Mouse (Mus musculus): ENCODE results near the gene Pard3. TPM values are rescaled to one million over a fixed set of nuclear protein-coding genes. Genes with fewer than 3 reads are reported as not detected.
A peak's percentile ranks its signal among the peaks of the same experiment; 100 is the strongest.

The Pard3 gene
- polyA plus RNA-seq, 1 experiment = 51.2 TPM

- no peaks in the 10 kb centered on the region for H3K36me3 ChIP-seq (ENCODE audit: control insufficient read depth, insufficient read depth, low read length)
- 69% methylated on average over 5 of the region's 5 CpGs for WGBS
These were observed 109.8 kb downstream of the Pard3 start for GRCm38 (mm10) chr8:127173483-127173882.

DNA sequence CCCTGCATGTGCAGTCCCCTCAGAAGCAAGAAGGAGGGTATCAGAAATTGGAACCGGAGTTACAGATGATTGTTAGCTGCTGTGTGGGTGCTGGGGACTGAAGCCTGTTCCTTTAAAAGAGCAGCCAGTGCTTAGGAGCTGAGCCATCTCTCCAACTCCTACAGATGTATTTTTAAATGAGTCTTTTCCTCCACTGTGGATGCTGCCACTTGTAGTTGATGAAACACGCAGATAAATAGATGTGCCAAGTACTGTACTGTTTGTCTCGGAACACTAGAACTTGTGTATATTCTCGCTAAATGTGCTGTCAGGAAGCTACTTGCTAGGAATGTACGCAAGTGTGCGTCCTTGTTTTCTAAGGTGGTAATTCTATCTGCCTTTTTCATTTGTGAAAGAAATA is 110.7 kb downstream of the Pard3 start:
- no peak for DNase-seq
- no peak overlapping the region for H3K4me3 ChIP-seq (ENCODE audit: insufficient read depth, low read depth, low read length)
- peaks cover 10% of the 10 kb centered on the region; the same call in 1 of the 2 replicates for H3K4me1 ChIP-seq (ENCODE audit: control insufficient read depth, insufficient read depth, low read length)
- no peaks in the 10 kb centered on the region for H3K27me3 ChIP-seq (replicated peaks; ENCODE audit: control insufficient read depth, insufficient read depth, low read length)
- WGBS = 93% methylated on average over 6 of the region's 6 CpGs
- no peaks in the 10 kb centered on the region for H3K36me3 ChIP-seq (ENCODE audit: control insufficient read depth, insufficient read depth, low read length)
- TF ChIP-seq CTCF (conservative IDR thresholded peaks at IDR 0.05; ENCODE audit: insufficient read depth, insufficient read length, low read depth, low read length) = no peak
- TF ChIP-seq POLR2A (IDR thresholded peaks at IDR 0.05; ENCODE audit: low read depth, low read length) = no peak
- H3K27ac ChIP-seq (ENCODE audit: insufficient read depth, low read depth, low read length) = no peak overlapping the region

More at GRCm38 (mm10) chr8:127173483-127173882, 109.8 kb downstream of the Pard3 start:
- Histone ChIP-seq H3K27ac (ENCODE audit: insufficient read depth, low read depth, low read length) (no peak overlapping the region), H3K4me3 (ENCODE audit: insufficient read depth, low read depth, low read length) (no peak overlapping the region), H3K4me1 (ENCODE audit: control insufficient read depth, insufficient read depth, low read length) (peaks cover 16% of the 10 kb centered on the region; the same call in 1 of the 2 replicates), H3K27me3 (replicated peaks; ENCODE audit: control insufficient read depth, insufficient read depth, low read length) (no peaks in the 10 kb centered on the region)
- no peak for TF ChIP-seq CTCF (conservative IDR thresholded peaks at IDR 0.05; ENCODE audit: insufficient read depth, insufficient read length, low read depth, low read length)
- no peak for TF ChIP-seq POLR2A (IDR thresholded peaks at IDR 0.05; ENCODE audit: low read depth, low read length)
- DNase-seq = peak; percentile 55

DNA sequence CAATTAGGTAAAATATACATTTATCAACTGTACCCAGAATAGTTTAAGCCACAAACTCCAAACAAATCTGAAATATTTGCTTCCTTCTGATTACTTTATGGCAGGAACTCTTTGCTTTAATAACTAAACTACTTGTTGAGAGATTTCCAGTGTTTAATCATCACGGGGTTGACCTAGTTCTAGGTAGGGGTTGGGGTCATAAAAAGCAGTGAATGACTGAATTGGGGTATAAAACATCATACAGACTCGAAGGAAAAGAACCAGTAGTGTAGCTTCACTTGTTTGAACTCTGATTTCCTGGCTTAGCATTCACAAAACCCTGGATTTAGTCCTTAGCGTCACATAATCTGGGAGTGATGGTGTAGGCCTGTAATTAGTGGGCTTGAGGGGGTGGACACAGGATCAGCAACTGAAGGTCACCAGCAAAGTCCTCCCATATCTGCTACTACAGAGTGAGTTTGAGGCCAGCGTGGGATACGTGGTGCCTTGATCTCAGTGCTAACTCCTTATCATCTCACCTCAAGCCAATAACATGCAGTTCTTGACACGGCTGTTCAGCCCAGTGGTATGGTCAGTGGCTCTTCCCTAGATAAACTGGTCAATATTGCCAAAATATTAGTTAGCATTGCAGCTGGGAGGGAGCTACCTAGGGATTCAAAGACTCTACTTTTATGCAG is 111.6 kb downstream of the Pard3 start:
- TF ChIP-seq POLR2A (IDR thresholded peaks at IDR 0.05; ENCODE audit: low read depth, low read length) (no peak), CTCF (conservative IDR thresholded peaks at IDR 0.05; ENCODE audit: insufficient read depth, insufficient read length, low read depth, low read length) (no peak)
- Histone ChIP-seq H3K27ac (ENCODE audit: insufficient read depth, low read depth, low read length) (no peak overlapping the region), H3K36me3 (ENCODE audit: control insufficient read depth, insufficient read depth, low read length) (no peaks in the 10 kb centered on the region), H3K27me3 (replicated peaks; ENCODE audit: control insufficient read depth, insufficient read depth, low read length) (no peaks in the 10 kb centered on the region), H3K4me1 (ENCODE audit: control insufficient read depth, insufficient read depth, low read length) (peaks cover 9% of the 10 kb centered on the region; the same call in 1 of the 2 replicates), H3K4me3 (ENCODE audit: insufficient read depth, low read depth, low read length) (no peak overlapping the region)
- DNase-seq = no peak
- WGBS = 59% methylated on average over 6 of the region's 6 CpGs

GRCm38 (mm10) chr8:127178634-127179033 is 114.9 kb downstream of the Pard3 start:
- DNase-seq = peak; percentile 72
- TF ChIP-seq POLR2A (IDR thresholded peaks at IDR 0.05; ENCODE audit: low read depth, low read length) (no peak), CTCF (conservative IDR thresholded peaks at IDR 0.05; ENCODE audit: insufficient read depth, insufficient read length, low read depth, low read length) (peak; percentile 40)

DNA sequence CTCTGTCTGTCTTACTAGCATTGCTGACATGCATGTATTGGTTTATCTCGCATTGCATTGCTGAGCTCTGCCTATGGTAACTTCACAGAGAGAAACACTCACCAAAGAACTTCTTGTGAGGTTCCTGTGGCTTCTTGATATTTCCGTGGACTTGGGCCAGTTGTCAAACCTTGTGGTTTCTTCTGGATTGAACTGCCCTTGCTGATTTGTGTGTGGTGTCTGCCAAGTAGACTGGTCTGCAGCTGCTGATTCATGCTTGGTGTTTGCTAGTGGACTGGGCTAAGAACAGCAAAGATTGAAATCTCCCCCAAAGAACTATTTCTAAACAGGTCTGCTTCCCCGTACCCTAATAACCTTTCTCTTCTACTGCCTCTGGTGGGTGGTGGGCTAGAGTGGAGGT is 117.6 kb downstream of the Pard3 start:
- Histone ChIP-seq H3K4me3 (ENCODE audit: insufficient read depth, low read depth, low read length) (no peak overlapping the region), H3K4me1 (ENCODE audit: control insufficient read depth, insufficient read depth, low read length) (peaks cover 13% of the 10 kb centered on the region), H3K27me3 (replicated peaks; ENCODE audit: control insufficient read depth, insufficient read depth, low read length) (no peaks in the 10 kb centered on the region), H3K36me3 (ENCODE audit: control insufficient read depth, insufficient read depth, low read length) (no peaks in the 10 kb centered on the region), H3K27ac (ENCODE audit: insufficient read depth, low read depth, low read length) (no peak overlapping the region)
- 85% methylated on average over 3 of the region's 3 CpGs for WGBS
- peak; percentile 28 for DNase-seq
- TF ChIP-seq POLR2A (IDR thresholded peaks at IDR 0.05; ENCODE audit: low read depth, low read length) = no peak
- no peak for TF ChIP-seq CTCF (conservative IDR thresholded peaks at IDR 0.05; ENCODE audit: insufficient read depth, insufficient read length, low read depth, low read length)

More at GRCm38 (mm10) chr8:127178634-127179033, 114.9 kb downstream of the Pard3 start:
- WGBS = 43% methylated on average over 4 of the region's 4 CpGs
- Histone ChIP-seq H3K27ac (ENCODE audit: insufficient read depth, low read depth, low read length) (no peak overlapping the region), H3K4me1 (ENCODE audit: control insufficient read depth, insufficient read depth, low read length) (peaks cover 12% of the 10 kb centered on the region), H3K36me3 (ENCODE audit: control insufficient read depth, insufficient read depth, low read length) (no peaks in the 10 kb centered on the region), H3K4me3 (ENCODE audit: insufficient read depth, low read depth, low read length) (no peak overlapping the region), H3K27me3 (replicated peaks; ENCODE audit: control insufficient read depth, insufficient read depth, low read length) (no peaks in the 10 kb centered on the region)

DNA sequence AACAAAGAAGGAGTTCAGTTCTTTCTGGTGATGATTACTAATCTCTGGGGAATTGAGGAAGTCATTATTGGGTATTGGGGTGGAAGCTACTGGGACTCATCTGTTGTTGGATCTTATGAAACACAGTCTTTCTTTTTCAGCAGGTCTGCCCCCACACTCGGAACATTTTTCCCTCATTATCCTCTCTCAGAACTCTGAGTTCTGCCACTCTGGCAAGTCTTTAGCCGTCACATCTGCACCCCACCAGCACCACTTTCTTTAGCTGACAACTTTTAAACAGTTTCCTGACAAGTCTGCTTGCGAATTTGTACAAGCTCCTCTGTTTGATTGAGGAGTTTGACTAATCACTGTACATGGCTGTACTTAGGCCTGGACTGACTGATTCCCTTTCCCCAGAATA is 118.4 kb downstream of the Pard3 start:
- no peak for TF ChIP-seq POLR2A (IDR thresholded peaks at IDR 0.05; ENCODE audit: low read depth, low read length)
- TF ChIP-seq CTCF (conservative IDR thresholded peaks at IDR 0.05; ENCODE audit: insufficient read depth, insufficient read length, low read depth, low read length) = no peak
- peaks cover 13% of the 10 kb centered on the region for H3K4me1 ChIP-seq (ENCODE audit: control insufficient read depth, insufficient read depth, low read length)
- H3K27me3 ChIP-seq (replicated peaks; ENCODE audit: control insufficient read depth, insufficient read depth, low read length) = no peaks in the 10 kb centered on the region
- H3K4me3 ChIP-seq (ENCODE audit: insufficient read depth, low read depth, low read length) = no peak overlapping the region
- H3K36me3 ChIP-seq (ENCODE audit: control insufficient read depth, insufficient read depth, low read length) = no peaks in the 10 kb centered on the region
- DNase-seq = no peak
- H3K27ac ChIP-seq (ENCODE audit: insufficient read depth, low read depth, low read length) = no peak overlapping the region
- WGBS = 89% methylated on average over 3 of the region's 3 CpGs

DNA sequence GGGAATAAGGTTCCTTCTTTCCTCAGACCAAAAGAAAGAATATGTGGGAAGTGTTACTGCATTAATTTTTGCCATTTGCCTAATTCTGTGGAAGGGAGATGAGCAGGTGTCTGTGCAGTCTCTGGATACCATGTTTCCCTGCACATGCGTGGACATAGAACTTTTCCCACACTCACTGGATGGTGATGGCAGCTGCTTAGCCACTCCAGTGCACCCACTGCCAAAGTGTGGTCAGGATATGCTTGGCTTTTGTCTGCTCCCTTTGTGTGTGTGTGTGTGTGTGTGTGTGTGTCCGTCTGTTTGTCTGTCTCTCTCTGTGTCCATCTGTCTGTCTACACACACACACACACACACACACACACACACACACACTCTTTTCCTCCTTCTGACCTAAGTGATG is 119.8 kb downstream of the Pard3 start:
- TF ChIP-seq POLR2A (IDR thresholded peaks at IDR 0.05; ENCODE audit: low read depth, low read length) (no peak), CTCF (conservative IDR thresholded peaks at IDR 0.05; ENCODE audit: insufficient read depth, insufficient read length, low read depth, low read length) (no peak)
- H3K36me3 ChIP-seq (ENCODE audit: control insufficient read depth, insufficient read depth, low read length) = no peaks in the 10 kb centered on the region
- no peak overlapping the region for H3K27ac ChIP-seq (ENCODE audit: insufficient read depth, low read depth, low read length)
- peaks cover 22% of the 10 kb centered on the region for H3K4me1 ChIP-seq (ENCODE audit: control insufficient read depth, insufficient read depth, low read length)
- no peak for DNase-seq
- H3K27me3 ChIP-seq (replicated peaks; ENCODE audit: control insufficient read depth, insufficient read depth, low read length) = no peaks in the 10 kb centered on the region
- 43% methylated on average over 2 of the region's 2 CpGs for WGBS
- no peak overlapping the region for H3K4me3 ChIP-seq (ENCODE audit: insufficient read depth, low read depth, low read length)
